Mouse (Mus musculus) liver, adult 2 months (tissue): ENCODE measurements around the gene Pde4a. TPM values are rescaled to one million over a fixed set of nuclear protein-coding genes. Genes with fewer than 3 reads are reported as not detected.

Experiments
- DNase-seq: peaks from one replicate; pipeline ENCODE4 v3.0.0-alpha.2; 2011; ENCODE audit warnings: low read depth, low spot score; ENCODE audit errors: extremely low read depth
- H3K27ac ChIP-seq: fragments of 200-500 bp; replicated peaks from 2 replicates; pipeline ENCODE4 v1.5.1; 2012; ENCODE audit warnings: low read depth, mild to moderate bottlenecking, control low read depth, inconsistent platforms, low read length; ENCODE audit not compliant: insufficient read depth
- H3K27me3 ChIP-seq: fragments of 200-500 bp; 2 replicates; pipeline ENCODE4 v1.6.1; 2012; ENCODE audit warnings: mild to moderate bottlenecking, moderate library complexity, low read length, inconsistent platforms; ENCODE audit not compliant: control insufficient read depth, insufficient read depth
- H3K36me3 ChIP-seq: fragments of 200-500 bp; 2 replicates; pipeline ENCODE4 v1.6.1; 2012; ENCODE audit warnings: low read length, inconsistent platforms; ENCODE audit not compliant: control insufficient read depth, insufficient read depth
- H3K4me1 ChIP-seq: fragments of 200-500 bp; 2 replicates; pipeline ENCODE4 v1.6.1; 2011; ENCODE audit warnings: low read length; ENCODE audit not compliant: control insufficient read depth, insufficient read depth
- H3K4me3 ChIP-seq: fragments of 200-500 bp; 2 replicates; pipeline ENCODE4 v1.5.1; 2011; ENCODE audit warnings: low read depth, mild to moderate bottlenecking, control low read depth, low read length, moderate library complexity; ENCODE audit not compliant: insufficient read depth
- H3K79me2 ChIP-seq: fragments of 200-500 bp; 2 replicates; pipeline ENCODE4 v1.6.1; 2012; ENCODE audit warnings: inconsistent platforms, mild to moderate bottlenecking, low read length, moderate library complexity; ENCODE audit not compliant: control insufficient read depth, insufficient read depth
- H3K9ac ChIP-seq: fragments of 200-500 bp; 2 replicates; pipeline ENCODE4 v1.6.1; 2012; ENCODE audit warnings: low read depth, mild to moderate bottlenecking, control low read depth, inconsistent platforms, low read length
- CTCF ChIP-seq: fragments of 200-500 bp; IDR thresholded peaks from 2 replicates; pipeline ENCODE4 v1.5.1; 2011; ENCODE audit warnings: low read depth, low read length, control low read depth
- POLR2A ChIP-seq: fragments of 200-500 bp; IDR thresholded peaks from 2 replicates; pipeline ENCODE4 v1.6.1; 2011; ENCODE audit warnings: low read length, control low read depth; ENCODE audit not compliant: insufficient read depth; ENCODE audit errors: extremely low read depth
- WGBS: fragments of 180-500 bp; shearing (Covaris S2); methylation state at CpG from one replicate; pipeline ENCODE4 v1.1.7; 2018; 5-methylcytosine and 5-hydroxymethylcytosine counted together
- polyA plus RNA-seq: library from polyadenylated mRNA; depleted of rRNA; stranded (reverse); fragments of >200 nt; gene quantifications from 2 replicates; pipeline ENCODE4 v1.2.3, GENCODE M21; 2012
- total RNA-seq: library from RNA; depleted of rRNA; stranded (reverse); fragments of >200 nt; gene quantifications from 2 replicates; pipeline ENCODE4 v1.2.3, GENCODE M21; 2014

The Pde4a gene
- total and polyA plus RNA-seq, 2 experiments = 1.0 to 3.5 TPM

DNA sequence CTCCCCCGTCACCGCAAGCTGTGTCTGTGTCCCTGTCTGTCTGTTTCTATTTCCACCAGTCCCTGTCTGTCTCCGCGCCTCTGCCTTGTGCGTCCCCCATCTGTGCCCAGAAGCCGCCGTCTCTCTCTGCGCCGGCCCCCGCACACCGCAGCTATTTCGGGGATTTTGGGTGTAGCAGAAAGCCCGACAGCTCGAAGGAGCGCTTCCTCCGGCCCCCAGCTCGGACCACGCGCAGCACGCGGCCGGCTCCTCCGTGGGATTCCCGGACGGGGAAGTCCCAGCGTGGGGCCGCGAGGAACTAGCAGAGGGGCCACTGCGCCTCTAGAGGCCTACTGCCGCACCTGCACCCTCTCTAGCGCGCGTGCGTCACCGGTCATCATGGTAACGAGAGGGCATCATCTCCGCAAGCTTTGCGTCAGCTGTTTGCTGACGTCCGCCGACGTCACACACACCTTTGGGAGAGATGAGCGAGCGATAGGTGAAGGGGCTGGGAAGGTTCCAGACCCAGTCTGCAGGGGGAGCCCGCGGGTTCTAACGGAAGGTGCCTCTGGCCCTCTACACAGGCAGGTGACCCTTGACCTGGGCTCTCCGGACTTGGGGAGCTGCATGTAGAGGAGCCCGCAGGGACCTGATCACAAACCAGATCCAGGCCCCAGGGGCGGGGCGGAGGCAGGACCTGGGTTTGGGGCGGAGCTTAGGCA lies 4.2 kb upstream of the Pde4a start:
- peak overlapping the region; percentile 61 for H3K4me3 ChIP-seq
- peaks cover 2% of the 10 kb centered on the region; the same call in 1 of the 2 replicates for H3K4me1 ChIP-seq
- H3K79me2 ChIP-seq = no peaks in the 10 kb centered on the region
- H3K36me3 ChIP-seq = no peaks in the 10 kb centered on the region
- DNase-seq = peak; percentile 88
- H3K27me3 ChIP-seq = 0 out of 2 replicates have a peak, but pooled peaks cover 6% of the 10 kb centered on the region
- H3K9ac ChIP-seq = peak overlapping the region; percentile 76
- H3K27ac ChIP-seq = no peak overlapping the region
- no peak for TF ChIP-seq POLR2A
- TF ChIP-seq CTCF = peak; percentile 75
- under 1% methylated on average over 52 of the region's 52 CpGs for WGBS

GRCm38 (mm10) chr9:21163086-21164050 lies 2.1 kb upstream of the Pde4a start:
- no peak overlapping the region for H3K9ac ChIP-seq
- H3K27me3 ChIP-seq = 0 out of 2 replicates have a peak, but pooled peaks cover 6% of the 10 kb centered on the region
- H3K79me2 ChIP-seq = no peaks in the 10 kb centered on the region
- DNase-seq = peak; percentile 56
- TF ChIP-seq POLR2A (no peak), CTCF (no peak)
- H3K4me1 ChIP-seq = peaks cover 5% of the 10 kb centered on the region; the same call in 1 of the 2 replicates
- H3K4me3 ChIP-seq = no peak overlapping the region
- no peak overlapping the region for H3K27ac ChIP-seq
- 57% methylated on average over 11 of the region's 11 CpGs for WGBS
- H3K36me3 ChIP-seq = no peaks in the 10 kb centered on the region

DNA sequence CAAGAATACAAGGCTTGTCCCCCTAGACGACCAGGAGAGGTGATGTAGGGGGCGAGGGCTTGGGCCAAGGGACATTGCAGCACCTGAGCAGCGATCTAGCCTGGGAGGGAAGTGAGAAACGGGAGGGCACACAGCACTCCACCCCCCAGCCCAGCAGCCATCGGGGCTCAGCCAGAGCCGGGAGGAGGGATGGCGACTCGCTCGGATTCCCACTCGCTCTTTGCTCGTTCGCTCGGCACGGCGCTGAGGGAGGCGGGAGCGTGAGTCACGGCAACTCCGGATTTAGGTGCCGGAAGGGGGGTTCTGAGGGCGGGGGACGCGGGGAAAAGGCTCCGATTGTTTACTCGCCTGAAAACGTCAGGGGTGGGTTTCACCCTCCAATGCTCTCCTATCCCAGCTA lies 1.4 kb upstream of the Pde4a start:
- Histone ChIP-seq H3K27ac (no peak overlapping the region), H3K27me3 (0 out of 2 replicates have a peak, but pooled peaks cover 6% of the 10 kb centered on the region), H3K4me1 (peaks cover 5% of the 10 kb centered on the region; the same call in 1 of the 2 replicates), H3K9ac (no peak overlapping the region), H3K36me3 (no peaks in the 10 kb centered on the region), H3K79me2 (no peaks in the 10 kb centered on the region), H3K4me3 (no peak overlapping the region)
- 3% methylated on average over 26 of the region's 26 CpGs for WGBS
- no peak for DNase-seq
- TF ChIP-seq CTCF (no peak), POLR2A (no peak)

DNA sequence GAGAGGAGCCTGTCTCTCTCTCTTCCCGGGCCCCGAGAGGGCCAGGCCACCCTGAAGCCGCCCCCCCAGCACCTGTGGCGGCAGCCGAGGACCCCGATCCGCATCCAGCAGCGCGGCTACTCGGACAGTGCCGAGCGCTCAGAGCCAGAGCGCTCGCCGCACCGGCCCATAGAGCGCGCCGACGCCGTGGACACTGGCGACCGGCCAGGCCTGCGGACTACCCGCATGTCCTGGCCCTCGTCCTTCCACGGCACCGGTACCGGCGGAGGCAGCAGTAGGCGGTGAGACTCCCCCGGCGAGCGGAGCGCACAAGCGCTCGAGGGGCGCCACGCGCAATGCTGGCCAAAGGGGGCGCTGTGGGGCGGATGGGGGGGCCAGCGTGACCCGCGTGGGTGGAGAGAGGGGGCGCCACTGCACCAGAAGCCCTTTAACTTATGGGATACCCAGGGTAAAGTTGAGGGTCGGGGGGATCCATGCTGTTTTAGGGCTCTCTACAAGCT lies 488 bp downstream of the Pde4a start:
- Histone ChIP-seq H3K9ac (peak overlapping the region; percentile 71), H3K36me3 (no peaks in the 10 kb centered on the region), H3K27me3 (0 out of 2 replicates have a peak, but pooled peaks cover 6% of the 10 kb centered on the region), H3K27ac (no peak overlapping the region), H3K4me3 (peak overlapping the region; percentile 66), H3K79me2 (no peaks in the 10 kb centered on the region), H3K4me1 (peaks cover 5% of the 10 kb centered on the region; the same call in 1 of the 2 replicates)
- peak; percentile 49 for TF ChIP-seq CTCF
- TF ChIP-seq POLR2A = no peak
- 3% methylated on average over 47 of the region's 47 CpGs for WGBS
- DNase-seq = no peak

DNA sequence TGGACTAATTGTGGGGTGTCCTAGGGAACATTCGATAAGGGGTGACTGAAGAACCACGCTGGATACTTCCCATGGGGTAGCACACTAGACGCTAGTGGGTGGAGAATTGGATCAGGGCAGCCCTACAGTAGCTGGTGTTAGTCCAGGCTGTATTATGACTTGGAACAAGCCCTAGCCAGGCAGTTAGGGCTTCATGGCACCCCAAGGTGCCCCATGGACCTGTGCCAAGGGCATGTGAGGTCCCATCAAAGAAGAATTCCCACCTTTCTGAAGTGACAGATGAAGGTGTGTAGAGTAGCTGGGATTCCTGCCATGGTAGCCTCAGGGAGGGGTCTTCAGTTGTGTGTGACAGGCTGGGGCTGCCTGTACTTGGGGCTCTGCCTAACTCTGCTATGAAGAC lies 1.0 kb downstream of the Pde4a start:
- no peak overlapping the region for H3K27ac ChIP-seq
- no peaks in the 10 kb centered on the region for H3K79me2 ChIP-seq
- no peak overlapping the region for H3K9ac ChIP-seq
- no peaks in the 10 kb centered on the region for H3K36me3 ChIP-seq
- peak overlapping the region; percentile 66 for H3K4me3 ChIP-seq
- no peak for DNase-seq
- peaks cover 5% of the 10 kb centered on the region; the same call in 1 of the 2 replicates for H3K4me1 ChIP-seq
- H3K27me3 ChIP-seq = 0 out of 2 replicates have a peak, but pooled peaks cover 6% of the 10 kb centered on the region
- TF ChIP-seq CTCF (no peak), POLR2A (no peak)
- 38% methylated on average over 3 of the region's 3 CpGs for WGBS
